Mouse (Mus musculus) spleen, postnatal 36 days (tissue): ENCODE data around the gene Zfyve1.
"Not testable (repeated sequence)": the region's sequence is repeated elsewhere in the genome, so short reads cannot be mapped to it uniquely, and the experiment has no call there.

ENCODE experiments used
- DNase-seq, 2 experiments: peaks; one replicate each; pipeline ENCODE4 v3.0.0; 2022; ENCODE audit warnings: low spot score in 2 of 2, mixed read lengths in 1 of 2

The Zfyve1 gene

GRCm38 (mm10) chr12:83597025-83597501 is at the start of gene Zfyve1:
Gene Zfyve1, minus strand, starts transcription at chr12:83597222.
- DNase-seq = peak; percentile 95

- no peak for DNase-seq
Measured at GRCm38 (mm10) chr12:83643116-83643515, 46.1 kb upstream of the Zfyve1 start.

GRCm38 (mm10) chr12:83641233-83641632 is 44.2 kb upstream of the Zfyve1 start:
- no peak for DNase-seq

GRCm38 (mm10) chr12:83633807-83634206 is 36.8 kb upstream of the Zfyve1 start:
- no peak for DNase-seq

GRCm38 (mm10) chr12:83632680-83633025 is 35.6 kb upstream of the Zfyve1 start:
- peak; percentile 13 to 37 for DNase-seq

GRCm38 (mm10) chr12:83631743-83632679 is 35.0 kb upstream of the Zfyve1 start:
- DNase-seq = peak; percentile 97

GRCm38 (mm10) chr12:83630936-83631335 is 33.9 kb upstream of the Zfyve1 start, which contains the start of gene Rbm25:
Gene Rbm25, plus strand, starts transcription at chr12:83631236.
- not testable (repeated sequence) for DNase-seq

- no peak for DNase-seq
Measured at GRCm38 (mm10) chr12:83624321-83624720, 27.3 kb upstream of the Zfyve1 start.

- no peak for DNase-seq
Measured at GRCm38 (mm10) chr12:83622031-83622755, 25.2 kb upstream of the Zfyve1 start.

GRCm38 (mm10) chr12:83620694-83621093 is 23.7 kb upstream of the Zfyve1 start:
- DNase-seq = not testable (repeated sequence)

- no peak for DNase-seq
Measured at GRCm38 (mm10) chr12:83618981-83619380, 22.0 kb upstream of the Zfyve1 start.

- DNase-seq = no peak
Measured at GRCm38 (mm10) chr12:83617261-83617660, 20.2 kb upstream of the Zfyve1 start.

- DNase-seq = not testable (repeated sequence)
Measured at GRCm38 (mm10) chr12:83606411-83606810, 9.4 kb upstream of the Zfyve1 start.

- DNase-seq = no peak
Measured at GRCm38 (mm10) chr12:83602285-83602684, 5.3 kb upstream of the Zfyve1 start.

GRCm38 (mm10) chr12:83597881-83598280 is 859 bp upstream of the Zfyve1 start:
- no peak for DNase-seq

GRCm38 (mm10) chr12:83596191-83596954 is 649 bp downstream of the Zfyve1 start:
- no peak for DNase-seq

- no peak for DNase-seq
Measured at GRCm38 (mm10) chr12:83594454-83595040, 2.5 kb downstream of the Zfyve1 start.

GRCm38 (mm10) chr12:83591754-83592501 is 5.1 kb downstream of the Zfyve1 start:
- DNase-seq = no peak

- DNase-seq = no peak
Measured at GRCm38 (mm10) chr12:83586628-83587027, 10.4 kb downstream of the Zfyve1 start.

- no peak for DNase-seq
Measured at GRCm38 (mm10) chr12:83582747-83583146, 14.3 kb downstream of the Zfyve1 start.

GRCm38 (mm10) chr12:83582106-83582505 is 14.9 kb downstream of the Zfyve1 start:
- no peak for DNase-seq
